Mouse (Mus musculus) olfactory bulb, adult 2 months (tissue): ENCODE data around the gene Tmem18.

Source experiments
- CTCF ChIP-seq: fragments of 200-500 bp; IDR thresholded peaks from 2 replicates; pipeline ENCODE4 v1.5.1; 2012; ENCODE audit warnings: low read depth, mild to moderate bottlenecking, low read length, moderate library complexity; ENCODE audit not compliant: insufficient read depth
- POLR2A ChIP-seq: fragments of 200-500 bp; IDR thresholded peaks from 2 replicates; pipeline ENCODE4 v1.6.1; 2012; ENCODE audit warnings: mild to moderate bottlenecking, low read depth, low read length, moderate library complexity; ENCODE audit not compliant: insufficient read depth

GRCm38 (mm10) chr12:30604876-30605275 lies 20.6 kb downstream of the Tmem18 start:
- TF ChIP-seq CTCF: no peak
- no peak for TF ChIP-seq POLR2A
